Mouse (Mus musculus): ENCODE results near the gene Snx21. TPM values are rescaled to one million over a fixed set of nuclear protein-coding genes. Genes with fewer than 3 reads are reported as not detected.

The Snx21 gene
- polyA plus RNA-seq, 1 experiment, result 5.2 TPM

DNA sequence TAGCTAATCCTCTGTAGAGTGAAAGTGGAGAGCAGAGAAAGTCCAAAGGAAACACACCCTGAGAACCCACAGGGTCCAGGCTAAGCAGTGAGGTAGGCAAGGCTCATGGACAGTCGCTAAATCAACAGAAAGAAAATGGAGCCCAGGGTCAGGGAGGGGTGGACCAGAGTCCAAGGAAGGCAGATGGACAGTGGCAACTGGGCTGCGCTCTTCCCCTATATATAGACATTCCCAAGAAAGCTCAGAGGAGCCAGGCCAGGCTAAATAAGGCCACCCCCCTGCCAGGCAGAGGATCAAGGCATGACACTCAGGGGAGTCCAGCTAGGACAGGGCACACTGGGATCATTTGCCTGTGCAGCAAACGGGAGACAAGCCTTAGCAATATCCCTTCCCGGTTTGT is 3.7 kb upstream of the Snx21 start:
- no peak for TF ChIP-seq GATA1 (IDR thresholded peaks at IDR 0.05; ENCODE audit: low read length)

- TF ChIP-seq GATA1 (IDR thresholded peaks at IDR 0.05; ENCODE audit: low read length), result no peak
Observed at GRCm38 (mm10) chr2:164783926-164784581, 1.6 kb upstream of the Snx21 start.

DNA sequence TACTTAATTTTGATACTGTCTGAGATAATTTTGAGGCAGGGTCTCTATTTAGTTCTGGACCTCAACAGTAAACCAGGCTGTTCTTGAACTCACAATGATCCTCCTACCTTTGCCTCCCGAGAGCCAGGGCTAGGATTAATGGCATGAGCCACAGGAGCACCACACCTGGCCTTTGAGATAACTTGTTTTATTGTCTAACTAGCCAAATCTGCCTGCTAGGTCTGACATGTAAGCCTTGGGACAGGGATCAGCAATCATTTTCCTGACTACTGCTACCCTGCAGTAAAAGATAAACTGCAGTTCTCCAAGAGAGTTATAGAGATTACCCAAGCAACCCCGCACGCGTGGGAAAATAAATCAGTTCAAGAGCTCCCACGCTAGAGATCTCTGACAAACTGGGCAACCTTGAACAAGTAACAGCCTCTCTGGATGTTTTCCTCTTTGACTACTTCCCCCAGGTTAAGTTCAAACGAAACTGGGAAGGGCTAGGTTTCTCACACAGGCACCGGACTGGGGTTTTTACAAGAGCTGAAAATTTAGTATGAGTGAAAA is 678 bp upstream of the Snx21 start:
- no peak for TF ChIP-seq GATA1 (IDR thresholded peaks at IDR 0.05; ENCODE audit: low read length)

DNA sequence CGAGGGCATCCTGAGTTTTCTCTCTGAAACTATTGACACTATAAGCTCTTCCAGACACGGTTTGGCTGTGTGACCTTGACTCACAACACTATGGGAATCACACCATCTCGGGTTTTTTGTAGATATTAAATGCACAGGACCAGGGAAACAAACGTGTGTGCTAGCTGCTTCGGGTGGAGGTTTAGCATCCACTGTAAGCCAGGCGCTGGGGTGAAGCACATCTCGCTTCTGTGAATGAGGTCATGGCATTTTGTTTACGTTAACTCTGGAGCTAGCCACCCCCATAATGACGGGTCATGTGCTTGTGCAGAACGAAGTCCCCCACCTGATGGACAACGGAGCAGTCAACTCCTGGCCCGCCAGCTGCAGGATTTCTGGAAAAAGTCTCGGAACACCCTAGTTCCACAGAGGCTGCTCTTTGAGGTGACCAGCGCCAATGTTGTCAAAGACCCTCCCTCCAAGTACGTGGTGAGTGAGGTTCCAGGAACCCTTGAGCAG is 814 bp downstream of the Snx21 start:
- TF ChIP-seq GATA1 (IDR thresholded peaks at IDR 0.05; ENCODE audit: low read length), result no peak

DNA sequence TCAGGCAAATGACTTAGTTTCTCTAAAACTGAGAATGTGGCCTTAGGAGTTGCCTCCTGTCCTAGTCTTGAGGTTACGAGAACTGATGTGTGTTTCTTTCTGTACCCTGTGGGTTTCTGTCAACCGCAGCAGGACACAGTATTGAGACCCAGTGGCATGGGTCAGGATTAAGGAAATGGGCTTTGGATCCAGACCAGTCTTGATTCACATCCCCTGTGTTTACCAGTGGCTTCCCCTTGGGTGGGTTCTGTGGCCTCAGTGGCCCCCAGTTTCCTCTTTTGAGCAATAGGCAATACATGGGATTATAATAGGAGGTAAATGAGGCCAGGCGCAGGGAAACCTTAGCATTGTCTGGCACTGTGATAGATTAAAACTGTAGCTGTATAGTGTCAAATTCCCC is 1.4 kb downstream of the Snx21 start:
- TF ChIP-seq GATA1 (IDR thresholded peaks at IDR 0.05; ENCODE audit: low read length), result no peak

- TF ChIP-seq GATA1 (IDR thresholded peaks at IDR 0.05; ENCODE audit: low read length), result no peak
Observed at GRCm38 (mm10) chr2:164787779-164788178, 2.2 kb downstream of the Snx21 start.

DNA sequence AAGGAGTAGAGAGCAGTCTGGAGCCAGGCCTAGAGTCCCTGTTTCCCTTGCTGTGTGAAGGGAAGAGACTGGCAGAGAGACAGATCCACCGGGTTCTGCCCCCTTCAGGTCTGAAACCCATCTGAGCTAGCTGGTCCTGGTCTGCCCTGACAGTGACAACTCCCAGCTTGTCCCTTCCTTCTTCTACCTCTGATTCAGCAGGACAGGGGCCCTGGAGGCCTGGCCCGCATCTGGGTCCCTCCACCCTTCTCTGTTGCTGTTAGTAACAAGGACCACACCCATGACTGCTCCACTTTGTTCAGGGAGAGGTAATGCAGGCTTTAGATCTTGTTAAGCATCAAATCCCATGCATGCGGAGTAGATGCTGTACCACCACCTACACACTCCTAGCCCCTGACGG is 2.8 kb downstream of the Snx21 start:
- no peak for TF ChIP-seq GATA1 (IDR thresholded peaks at IDR 0.05; ENCODE audit: low read length)

DNA sequence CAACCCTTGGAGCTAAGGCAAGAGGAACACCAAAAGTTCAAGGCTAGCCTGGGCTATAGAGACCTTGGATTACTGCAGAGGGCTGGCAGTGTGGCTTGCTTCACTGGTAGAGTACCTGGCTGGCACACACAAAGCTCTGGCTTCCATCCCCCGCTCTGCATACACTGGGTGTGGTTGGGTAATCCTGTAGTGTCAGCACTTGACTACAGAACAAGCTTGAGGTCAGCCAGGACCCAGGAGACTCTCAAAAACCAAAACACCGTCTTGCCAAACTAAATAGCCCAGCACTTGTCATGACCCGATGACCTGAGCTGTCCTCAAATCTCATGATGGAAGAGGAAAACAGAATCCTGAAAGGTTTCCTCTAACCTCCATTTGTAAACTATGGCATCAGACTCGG is 4.8 kb downstream of the Snx21 start:
- no peak for TF ChIP-seq GATA1 (IDR thresholded peaks at IDR 0.05; ENCODE audit: low read length)

DNA sequence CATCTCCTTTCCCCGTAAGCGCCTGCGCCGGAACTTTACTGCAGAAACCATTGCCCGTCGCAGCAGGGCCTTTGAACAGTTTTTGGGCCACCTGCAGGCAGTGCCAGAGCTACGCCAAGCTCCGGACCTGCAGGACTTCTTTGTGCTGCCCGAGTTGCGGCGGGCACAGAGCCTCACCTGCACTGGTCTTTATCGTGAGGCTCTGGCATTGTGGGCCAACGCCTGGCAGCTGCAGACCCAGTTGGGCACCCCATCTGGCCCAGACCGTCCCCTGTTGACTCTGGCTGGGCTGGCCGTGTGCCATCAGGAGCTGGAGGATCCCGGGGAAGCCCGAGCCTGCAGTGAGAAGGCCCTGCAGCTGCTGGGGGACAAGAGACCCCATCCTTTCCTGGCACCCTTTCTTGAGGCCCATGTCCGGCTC is 6.2 kb downstream of the Snx21 start:
- no peak for TF ChIP-seq GATA1 (IDR thresholded peaks at IDR 0.05; ENCODE audit: low read length)

DNA sequence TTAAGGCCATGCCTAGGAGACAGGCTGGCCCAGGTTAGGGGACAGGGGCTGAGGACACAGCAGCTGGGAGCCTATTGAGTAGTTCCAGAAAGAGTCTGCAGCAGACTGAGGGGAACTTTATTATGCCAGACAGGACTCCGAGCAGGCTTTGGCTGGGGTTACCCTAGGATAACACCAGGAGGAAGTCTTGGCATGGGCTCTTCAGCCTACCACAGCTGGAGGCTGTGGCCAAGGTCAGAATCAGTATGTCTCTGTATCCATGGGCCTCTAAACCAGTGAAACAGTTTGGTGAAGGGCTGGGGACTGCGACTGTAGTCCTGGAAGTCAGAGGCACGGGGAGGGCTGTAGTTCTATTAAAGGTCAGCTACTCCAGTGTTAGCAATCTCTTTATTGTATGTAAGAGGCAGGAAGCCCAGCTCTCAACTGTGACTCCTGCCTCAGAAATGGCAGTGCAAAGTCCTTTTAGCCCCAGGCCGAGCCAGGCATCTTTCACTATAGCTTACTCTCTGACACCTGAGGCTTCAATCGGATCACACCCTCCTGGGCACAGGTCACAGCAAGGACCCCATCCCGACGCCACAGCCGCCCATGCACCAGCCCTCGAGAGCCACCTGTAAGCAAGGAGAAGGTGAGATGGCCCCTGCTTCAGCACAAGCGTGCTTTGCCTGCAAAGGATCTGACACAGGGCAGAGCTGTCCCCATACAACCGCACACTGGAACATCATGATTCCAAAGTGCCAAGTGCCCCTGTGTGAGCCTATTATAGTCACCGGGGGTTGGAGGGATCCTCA is 7.0 kb downstream of the Snx21 start:
- TF ChIP-seq GATA1 (IDR thresholded peaks at IDR 0.05; ENCODE audit: low read length), result no peak

- TF ChIP-seq GATA1 (IDR thresholded peaks at IDR 0.05; ENCODE audit: low read length), result no peak
Observed at GRCm38 (mm10) chr2:164793236-164793635, 7.6 kb downstream of the Snx21 start.

DNA sequence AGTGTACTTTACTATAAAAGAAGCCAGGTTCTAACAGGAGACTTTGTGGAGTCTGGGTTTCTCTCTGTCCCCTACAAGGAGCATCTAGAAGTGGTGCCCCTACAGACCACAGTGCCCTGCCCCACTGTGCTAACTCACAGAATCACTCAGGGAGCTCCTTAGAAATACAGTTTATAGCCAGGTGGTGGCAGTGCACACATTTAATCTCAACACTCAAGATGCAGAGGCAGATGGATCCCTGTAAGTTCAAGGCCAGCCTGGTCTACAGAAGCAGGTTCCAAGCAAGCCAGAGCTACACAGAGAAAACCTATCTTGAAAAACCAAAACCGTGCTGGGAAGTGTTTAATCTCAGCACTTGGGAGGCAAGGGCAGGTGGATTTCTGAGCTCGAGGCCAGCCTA is 8.1 kb downstream of the Snx21 start:
- no peak for TF ChIP-seq GATA1 (IDR thresholded peaks at IDR 0.05; ENCODE audit: low read length)

DNA sequence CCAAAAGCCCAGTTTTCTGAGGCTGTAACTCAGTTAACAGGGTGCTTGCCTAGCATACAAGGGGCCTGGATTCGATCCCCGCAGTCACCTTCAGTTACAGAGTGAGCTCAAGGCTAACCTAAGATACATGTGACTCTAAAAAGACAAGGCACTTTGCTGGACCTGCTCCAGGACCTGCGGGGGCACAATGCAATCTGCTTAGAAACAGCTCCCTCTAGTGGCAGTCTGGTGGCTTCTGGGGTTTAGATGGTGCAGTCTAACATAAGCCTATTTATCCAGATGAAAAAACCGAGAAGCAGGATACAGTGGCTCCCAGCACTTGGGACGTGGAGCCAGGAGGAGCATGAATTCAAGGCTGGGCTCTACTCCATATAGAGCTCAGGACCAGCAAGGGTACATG is 8.7 kb downstream of the Snx21 start:
- no peak for TF ChIP-seq GATA1 (IDR thresholded peaks at IDR 0.05; ENCODE audit: low read length)

DNA sequence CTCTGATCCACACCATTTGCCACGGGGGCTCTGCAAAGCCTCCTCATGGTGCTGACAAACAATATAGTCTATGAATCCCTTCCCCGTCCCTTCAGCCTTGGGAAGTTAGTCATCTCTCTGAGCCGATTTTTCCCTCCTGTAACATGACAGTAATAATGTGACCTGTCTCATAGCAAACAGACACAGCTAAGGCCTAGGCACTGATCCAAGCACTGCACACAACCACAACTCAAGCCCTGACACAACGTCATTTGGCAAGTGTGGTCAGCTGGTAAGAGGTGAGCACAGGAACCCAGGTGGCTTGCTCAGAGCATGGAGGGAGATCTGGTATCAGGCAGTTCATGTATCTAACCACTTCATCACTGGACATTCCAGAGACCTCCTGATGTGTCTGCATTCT is 10.2 kb downstream of the Snx21 start:
- TF ChIP-seq GATA1 (IDR thresholded peaks at IDR 0.05; ENCODE audit: low read length), result no peak

- TF ChIP-seq GATA1 (IDR thresholded peaks at IDR 0.05; ENCODE audit: low read length), result no peak
Observed at GRCm38 (mm10) chr2:164800252-164801004, 14.8 kb downstream of the Snx21 start.
